Mouse (Mus musculus) heart, adult 11 months (tissue): ENCODE measurements at regions not wholly inside any gene's neighbourhood (a gene's known extent, or its start where the extent isn't known, plus 50 kb on each side); places are given as distances from the start of the nearest gene placed in this dataset.

Source experiments
- DNase-seq: peaks from one replicate; pipeline ENCODE4 v3.0.0; 2022

DNA sequence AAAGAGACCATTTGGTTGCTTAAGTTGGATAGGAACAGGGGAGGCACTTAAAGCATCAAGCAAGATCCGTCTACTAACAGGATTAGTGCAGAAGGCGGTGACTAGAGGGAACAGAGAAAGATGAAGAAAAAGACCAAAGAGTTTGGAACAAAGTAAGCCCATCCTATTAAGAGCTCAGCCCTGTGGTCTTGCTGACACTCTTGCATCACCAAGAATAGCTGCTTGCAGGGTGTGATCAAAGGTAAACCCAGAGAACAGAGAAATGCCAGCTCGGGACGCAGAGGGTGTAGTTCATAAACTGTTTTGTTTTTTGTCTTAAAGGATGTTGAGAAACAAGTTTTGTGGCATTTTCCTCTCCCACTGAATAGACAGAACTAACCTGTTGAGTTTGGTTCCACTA is 574.8 kb downstream of the Slc4a3 start:
- DNase-seq: no peak

DNA sequence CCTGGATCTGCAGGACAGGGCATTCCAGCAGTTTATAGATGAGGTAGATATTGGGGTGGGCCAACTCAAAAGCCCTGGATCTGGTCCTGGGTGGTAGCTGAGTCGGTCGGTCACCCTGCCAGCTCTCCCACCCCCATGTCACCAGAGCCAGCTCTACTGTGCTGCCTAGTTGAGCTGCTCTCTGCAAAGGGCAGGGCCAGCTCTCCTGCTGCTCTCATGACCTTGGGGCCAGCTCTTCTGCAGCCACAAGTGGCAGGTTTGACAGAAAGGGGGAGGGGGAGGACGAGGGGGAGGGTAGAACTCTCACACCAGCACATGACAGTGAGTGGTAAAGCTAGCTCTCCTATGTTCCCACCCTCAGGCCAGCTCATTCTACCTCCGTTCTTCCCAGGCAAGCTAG is 584.3 kb downstream of the Slc4a3 start:
- DNase-seq: no peak

DNA sequence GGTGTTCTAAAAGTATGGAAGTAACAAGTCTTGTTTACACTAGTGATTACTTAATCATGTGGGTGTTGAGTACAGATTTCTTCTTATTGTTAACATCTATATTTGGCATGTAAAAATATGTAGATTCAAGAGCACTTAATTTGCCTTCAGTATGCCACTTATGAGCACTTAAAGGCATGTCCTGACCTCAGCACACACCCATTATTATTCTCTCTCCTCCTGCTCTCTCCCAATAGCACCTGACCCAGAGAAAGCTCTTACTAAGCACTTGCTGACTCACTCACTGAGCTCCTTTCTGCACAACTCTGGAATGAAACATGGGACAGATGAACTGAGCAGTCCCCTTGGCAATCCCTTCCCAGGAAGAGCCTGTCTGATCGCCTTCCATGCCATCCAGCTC is 590.7 kb downstream of the Slc4a3 start:
- DNase-seq: no peak

DNA sequence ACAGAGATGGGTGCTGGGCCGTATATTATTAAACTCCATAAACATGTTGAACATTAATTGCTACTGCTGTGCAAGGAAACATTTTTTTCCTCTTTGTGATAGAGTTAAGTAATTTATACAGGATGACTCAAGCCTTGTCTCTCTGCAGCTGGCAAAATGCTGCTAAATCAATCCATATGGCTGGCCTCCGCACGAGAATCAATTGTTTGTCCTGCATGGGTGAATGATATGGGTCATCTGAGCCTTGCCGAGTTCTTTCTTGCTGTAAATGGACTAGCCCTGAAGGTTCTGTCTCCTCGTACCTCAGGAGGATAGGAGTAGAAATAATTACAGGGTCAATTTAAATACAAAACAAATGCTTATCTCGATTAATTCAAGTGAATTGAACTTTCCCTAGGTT is 591.6 kb downstream of the Slc4a3 start:
- no peak for DNase-seq

DNA sequence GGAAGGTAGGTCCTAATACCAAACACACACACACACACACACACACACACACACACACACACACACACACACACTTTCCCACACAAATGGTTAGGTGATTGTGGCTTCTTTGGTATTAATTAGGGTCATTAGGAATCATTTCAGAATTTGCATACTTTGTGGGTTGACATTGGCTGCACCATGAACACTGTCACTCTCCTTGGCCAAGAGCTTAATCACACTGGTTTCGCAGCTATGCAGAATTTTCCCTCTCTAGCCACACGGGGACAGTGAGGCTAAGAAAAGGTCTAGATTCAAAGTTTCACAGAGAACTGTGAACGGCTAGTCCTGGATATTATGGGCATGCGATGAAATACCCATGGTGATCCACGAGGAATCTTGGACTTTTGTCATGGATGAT is 597.5 kb downstream of the Slc4a3 start:
- no peak for DNase-seq

DNA sequence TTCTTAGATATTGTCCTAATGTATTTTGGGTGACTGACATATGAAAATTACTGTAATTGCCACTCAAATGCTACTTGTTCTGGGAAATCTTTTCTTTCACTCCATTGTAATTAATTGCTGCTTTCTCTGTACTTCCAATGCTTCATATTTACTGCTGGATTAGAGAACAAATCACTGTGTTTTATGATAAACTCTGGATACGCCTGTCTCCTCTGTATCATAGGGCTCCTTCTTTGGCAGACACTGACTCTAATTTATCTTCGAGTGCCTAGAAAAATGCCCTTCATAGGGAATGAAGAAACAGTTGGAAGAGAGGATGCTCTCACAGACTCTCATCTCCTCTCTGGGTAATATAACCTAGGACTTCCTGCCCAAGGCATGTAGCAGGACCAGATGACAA is 602.9 kb downstream of the Slc4a3 start:
- no peak for DNase-seq

DNA sequence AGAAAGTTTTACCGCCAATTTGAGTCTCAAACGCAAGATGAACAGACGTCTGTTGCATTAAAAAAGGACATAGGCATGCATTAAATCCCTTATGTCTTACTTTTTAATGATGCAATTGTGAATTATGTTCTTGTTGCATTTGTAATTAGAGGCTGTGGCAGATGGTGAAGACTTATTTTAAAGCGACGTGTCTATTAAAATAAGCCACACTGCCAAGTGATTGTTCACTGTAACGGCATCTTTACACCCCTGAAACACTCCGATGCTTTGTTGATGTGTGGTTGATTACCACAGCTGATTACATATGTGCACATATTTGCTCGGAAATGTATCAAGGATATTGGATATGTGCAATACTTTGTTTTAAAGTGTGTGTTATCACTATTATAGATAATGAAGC is 610.2 kb downstream of the Slc4a3 start:
- no peak for DNase-seq

DNA sequence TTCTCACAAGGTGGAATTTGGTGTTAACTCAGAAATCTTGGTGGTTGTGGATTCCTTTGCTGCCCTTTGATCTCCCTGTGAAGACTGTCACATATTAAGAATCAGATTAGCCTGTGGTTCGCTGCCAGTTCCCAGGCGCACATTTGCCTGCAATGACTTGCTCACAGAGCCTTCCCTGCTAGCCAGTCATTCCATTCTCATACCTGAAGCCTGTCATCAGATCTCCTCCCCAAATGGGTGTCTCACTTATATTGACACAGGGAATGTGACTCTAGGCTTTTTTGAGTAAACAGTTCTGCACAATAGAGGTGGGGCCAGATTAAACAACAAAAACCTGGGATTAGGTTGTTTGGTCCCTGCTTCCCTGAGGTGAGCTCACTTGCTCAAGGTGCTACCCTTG is 621.4 kb downstream of the Slc4a3 start:
- no peak for DNase-seq

DNA sequence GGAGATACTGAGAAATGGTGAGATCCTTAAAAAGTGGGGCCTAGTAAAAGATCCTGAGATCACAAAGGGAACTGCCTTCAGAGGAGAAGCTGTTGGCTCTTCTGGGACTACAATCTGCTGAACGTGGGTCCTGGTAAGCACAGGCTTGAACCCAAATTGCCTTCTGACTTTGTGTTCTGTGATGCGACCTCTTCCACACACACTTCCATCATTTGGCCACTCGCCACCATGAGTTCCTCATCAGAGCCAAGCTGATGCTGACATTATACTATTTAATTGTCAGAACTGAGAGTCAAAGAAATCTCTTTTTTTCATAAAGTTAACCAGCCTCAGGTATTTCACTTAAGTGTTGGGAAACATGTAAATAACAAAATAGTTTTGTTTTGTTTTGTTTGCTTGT is 635.1 kb downstream of the Slc4a3 start:
- DNase-seq: no peak

DNA sequence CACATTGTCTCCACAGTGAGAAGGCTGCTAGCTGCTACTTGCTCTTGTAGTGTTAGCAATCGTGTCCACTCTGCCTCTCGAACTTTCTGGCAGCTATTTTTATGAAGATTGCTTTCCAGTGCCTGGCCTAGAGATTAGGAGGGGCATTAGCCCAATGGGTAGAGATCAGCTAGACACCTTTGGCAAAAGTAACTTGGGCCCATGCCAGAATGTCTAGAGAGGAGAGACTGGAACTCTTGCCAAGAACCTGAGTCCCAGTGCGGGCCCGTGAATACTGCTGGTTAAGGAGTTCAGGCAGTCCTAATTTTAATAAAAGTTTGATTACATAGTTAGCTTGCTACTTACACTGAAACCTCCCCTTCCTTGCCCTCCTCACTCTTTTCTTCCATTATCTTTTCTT is 648.8 kb downstream of the Slc4a3 start:
- DNase-seq: peak; percentile 96

DNA sequence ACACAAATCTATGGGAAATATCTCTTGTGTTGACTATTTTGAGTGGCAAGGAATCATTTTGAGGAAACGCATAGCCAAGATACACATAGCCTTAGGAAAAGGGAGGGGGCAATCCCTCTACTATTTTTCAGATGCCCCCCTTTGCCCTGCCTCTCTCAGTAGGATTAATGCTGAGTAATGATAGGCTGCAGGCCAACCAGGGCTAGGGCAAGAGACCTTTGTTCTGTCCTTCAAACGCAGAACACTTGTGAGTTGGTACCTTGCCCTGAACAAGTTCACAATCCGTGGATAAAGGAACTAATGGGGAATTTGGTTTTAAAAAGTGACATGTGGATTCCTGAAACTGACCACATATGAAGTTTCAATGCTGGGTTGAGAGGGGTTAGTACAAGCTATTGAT is 651.6 kb downstream of the Slc4a3 start:
- DNase-seq: no peak

DNA sequence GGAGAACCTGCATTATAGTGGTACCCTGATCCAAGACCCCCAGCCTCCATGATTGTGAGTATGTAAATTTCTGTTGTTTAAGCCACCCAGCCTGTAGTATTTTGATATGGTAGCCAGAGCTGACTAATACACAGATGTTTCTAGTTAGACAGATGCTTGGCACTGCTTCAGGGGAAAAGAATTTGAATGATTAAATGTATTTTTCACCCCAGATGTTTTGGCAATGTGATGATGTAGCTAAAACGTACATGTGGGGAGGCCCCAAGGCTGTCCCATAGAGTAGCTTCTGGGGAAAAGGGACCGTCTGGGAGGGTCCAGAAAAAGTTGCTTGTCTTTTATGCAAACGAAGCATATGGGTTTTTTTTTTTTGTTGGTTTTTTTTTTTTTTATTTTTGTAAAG is 654.8 kb downstream of the Slc4a3 start:
- DNase-seq: no peak

DNA sequence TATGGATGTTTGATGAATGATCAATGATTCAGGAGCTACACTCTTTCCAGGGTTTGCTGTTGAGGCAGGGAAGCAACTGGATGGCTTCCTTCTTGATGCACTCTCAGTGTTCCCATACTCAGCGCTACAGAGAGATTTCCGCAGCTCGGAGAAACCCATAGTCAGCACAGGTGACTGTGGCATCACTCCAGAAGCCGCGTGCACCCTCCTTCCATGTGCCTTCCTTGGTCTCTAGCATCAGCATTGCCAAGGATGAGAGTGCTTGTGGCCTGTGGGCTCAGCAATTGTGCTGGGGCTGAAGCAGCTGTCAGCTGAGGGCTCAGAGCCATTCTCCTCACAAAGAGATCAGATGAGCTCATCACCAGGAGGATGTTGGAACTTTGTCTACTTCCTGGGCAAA is 666.4 kb downstream of the Slc4a3 start:
- DNase-seq: no peak

DNA sequence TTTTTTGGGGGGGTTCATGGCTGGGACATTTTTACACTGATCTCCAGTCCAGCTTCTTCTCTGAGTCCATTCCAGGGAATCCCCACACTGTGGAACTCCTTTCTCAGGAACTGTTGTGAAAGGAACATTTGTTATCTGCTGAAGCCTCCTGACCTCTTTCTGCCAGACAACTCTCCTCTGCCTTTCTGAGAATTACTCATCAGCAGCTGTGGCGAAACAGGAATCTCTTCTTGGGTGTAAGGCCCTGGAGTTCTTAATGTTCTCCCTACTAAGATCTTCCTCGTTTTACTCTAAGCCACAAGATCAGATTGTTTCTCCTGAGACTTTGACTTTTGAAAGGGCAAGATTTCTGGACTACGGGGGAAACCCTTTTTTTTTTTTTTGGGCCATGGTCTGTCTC is 698.7 kb downstream of the Slc4a3 start:
- DNase-seq: peak; percentile 92

DNA sequence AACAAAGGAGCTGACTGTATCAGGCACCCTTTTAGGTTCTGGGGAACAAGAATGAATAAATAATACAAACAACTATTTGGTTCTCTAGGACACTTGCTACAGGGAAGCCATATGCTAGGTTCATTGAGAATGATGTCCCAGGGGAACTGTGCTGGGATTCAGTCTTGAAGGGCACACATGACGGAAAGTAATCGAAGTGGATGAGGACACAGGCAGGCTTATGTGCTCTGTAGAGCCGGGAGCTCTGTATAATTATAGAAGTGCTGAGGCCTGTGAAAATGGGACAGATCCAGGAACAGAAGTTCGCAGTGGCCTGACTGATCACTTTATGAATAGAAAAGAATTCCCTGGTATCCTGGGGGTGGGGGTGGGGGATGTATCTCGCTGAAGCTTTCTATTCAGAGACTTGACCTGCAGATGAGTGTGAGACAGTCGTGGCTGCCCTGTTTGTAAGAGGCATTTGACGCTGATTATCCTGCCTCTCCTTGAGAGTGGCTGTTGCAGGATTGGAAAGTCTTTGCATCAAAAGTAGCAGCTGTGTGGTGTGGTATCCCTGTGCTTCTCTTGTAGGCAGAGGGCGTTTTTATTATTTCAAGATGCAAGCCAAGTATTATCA is 700.2 kb downstream of the Slc4a3 start:
- peak; percentile 76 for DNase-seq

DNA sequence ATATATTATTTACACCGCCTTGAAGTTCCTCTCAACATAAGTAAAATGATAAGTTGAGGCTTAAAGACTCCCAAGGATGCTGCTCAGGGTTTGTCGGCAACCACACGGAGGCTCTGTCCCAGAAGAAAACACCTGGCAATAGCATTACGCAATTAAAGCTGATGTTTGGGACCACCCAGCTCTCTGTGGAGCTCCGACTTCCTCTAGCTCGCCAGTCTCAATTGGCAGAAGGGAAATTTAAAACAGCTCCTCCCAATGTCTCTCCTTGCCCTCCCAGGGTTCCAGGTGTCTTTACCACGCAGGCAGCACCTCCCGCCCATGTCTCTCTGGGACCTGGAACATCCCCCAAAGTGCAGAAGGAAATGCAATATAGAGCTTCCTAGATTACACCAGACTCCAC is 701.1 kb downstream of the Slc4a3 start:
- DNase-seq: peak; percentile 61

DNA sequence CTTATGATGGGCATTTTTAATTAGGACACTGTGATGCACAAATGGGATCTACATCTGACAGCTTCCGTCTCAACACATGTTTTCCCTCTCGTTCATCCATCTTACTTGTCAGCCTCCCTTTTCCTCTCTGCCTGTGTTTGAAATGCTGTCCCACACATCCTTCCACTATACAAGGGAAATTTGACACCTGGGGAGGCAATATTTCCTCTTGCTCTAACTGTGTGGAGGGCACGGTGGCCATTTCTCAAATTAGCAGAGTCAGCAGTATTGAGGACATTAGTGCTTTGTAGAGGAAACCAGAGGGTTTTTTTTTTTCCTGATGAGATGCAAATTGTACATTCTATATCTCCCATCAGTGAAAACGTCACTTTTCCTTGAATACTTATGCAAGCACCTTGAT is 712.2 kb downstream of the Slc4a3 start:
- no peak for DNase-seq

DNA sequence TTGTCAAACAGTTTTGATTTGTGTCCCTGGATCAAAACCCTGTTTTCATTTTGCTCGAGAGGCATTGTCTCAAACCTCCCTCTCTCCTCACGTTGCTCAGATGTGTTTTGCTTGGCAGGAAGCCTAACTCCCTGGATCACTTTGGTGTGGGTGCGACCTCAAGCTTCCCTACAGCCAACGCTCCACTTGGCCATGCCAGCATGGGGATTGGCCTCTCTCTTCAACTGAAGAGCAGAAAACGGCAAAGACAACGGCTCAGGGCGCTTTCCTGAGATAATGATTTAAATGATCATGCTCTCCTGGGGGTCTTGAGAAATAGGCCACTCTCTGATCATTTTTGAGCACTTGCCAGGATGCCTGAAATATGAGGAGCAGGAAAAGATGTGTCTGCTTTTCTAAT is 730.1 kb downstream of the Slc4a3 start:
- DNase-seq: peak; percentile 95

DNA sequence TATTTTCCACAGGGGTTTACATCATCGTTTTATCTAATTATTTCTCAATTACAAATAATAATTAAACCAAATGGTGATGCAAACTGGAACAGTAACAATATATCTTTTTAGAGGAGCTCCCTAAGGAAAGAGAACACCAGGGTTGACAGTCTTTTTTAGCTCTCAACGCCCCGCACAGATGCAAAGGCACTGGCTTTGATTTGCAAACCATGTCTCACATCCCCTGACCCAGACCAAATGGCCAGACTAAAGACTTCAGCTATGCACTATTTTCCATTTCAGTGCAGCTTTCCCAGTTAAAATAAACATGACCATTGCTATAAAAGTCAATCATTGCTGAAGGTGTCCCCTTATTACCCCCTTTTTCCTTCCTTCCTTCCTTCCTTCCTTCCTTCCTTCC is 730.6 kb downstream of the Slc4a3 start:
- no peak for DNase-seq

DNA sequence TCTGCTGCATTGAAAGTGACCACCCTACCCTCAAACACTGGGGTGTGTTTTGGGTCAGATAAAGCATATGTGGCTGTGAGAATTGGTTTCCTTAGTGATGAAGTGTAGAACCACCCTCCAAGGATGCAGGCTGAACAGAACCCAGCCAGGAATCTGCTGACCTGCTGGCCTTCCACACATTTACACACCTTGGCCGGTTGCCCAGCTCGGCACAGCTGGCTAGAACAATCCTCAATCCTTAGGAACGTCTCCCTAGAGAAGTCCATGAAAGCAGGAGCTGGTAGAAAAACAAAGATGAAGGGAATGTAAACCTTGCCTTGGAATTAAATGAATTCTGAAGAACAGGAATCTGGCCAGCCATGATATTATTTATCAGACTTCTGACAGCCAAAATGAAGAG is 737.3 kb downstream of the Slc4a3 start:
- DNase-seq: no peak

DNA sequence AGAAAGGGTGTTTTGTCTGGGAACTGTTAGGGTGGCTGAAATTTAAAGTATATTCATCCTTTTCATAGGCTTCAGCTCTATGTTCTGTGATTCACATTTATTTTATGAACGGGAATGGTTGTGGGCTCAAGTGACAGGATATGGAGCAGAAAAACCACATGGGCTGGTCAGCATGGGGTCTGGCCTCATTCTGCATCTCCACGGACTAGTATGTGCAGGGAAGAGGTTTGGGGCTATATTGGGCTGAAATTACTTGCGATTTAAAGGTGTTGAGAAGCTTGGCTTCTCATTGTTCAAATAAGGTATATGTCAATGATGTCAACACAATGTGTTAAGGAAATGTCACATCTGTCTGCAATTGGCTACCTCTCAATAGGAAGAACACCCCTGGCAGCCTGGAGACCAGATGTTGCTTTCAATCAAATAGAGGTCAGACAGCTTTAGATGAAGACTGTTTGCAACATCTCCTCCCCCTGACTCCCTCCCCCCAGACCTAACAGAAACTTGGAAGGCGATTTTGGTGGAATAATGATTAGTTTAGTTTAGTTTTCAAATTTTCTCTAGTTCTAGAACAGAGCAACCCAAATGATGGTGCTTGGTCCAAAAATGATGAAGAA is 777.0 kb downstream of the Slc4a3 start:
- DNase-seq: no peak

DNA sequence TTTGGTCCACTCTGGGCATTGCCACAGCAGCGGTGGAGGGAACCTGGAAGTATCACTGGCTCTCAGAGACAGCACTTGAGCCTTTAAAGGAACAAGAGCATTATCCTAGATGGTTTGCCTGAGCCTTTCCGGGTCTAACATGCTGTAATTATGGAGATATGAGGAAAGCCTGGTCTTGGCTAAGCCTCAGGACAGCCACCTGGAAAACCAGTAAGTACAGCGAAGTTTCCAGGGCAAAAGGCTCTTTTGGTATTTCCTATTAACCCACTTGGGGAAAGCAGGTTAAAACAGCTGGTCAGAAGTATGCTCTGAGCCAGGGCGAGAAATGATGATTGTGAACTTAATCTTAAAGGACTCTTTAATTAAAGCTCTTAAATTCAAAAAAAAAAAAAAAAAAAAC is 777.5 kb downstream of the Slc4a3 start:
- DNase-seq: no peak

DNA sequence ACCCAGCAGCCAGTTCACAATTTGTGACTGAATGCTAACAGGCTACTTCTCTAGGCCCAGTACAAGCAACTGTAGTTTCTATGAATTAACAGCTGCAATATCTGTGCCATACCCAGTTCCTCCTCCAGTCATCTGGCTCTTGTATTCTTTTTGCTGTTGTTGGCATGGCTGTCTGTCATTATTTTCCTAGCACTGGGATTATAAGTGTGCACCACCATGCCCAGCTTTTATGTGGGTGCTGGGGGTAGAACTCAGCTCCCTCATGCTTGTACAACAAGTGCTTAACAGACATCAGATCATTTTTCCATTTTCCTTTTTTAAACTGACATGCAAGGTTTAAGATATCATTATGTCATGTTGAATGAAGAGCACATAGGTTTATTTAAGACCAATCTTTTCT is 789.9 kb downstream of the Slc4a3 start:
- DNase-seq: no peak

DNA sequence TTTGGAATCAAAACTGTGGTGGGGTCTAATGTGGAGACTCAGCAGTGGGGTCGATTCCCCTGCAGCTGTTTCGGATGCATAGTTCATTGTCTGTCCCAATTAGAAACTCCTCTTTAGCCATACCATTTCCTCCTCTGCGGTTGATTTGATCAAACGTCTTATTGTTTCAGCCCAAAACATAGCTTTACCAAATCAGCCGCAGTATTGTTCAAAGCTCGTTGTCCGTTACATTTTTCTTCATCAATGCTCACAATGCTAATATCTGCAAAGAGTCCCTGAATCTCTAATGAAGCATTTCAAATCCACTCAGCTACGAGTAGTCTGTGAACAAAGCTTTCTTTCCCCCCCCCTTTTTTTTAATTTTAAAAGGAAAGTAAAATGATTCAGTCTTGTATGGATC is 816.0 kb downstream of the Slc4a3 start:
- DNase-seq: no peak

DNA sequence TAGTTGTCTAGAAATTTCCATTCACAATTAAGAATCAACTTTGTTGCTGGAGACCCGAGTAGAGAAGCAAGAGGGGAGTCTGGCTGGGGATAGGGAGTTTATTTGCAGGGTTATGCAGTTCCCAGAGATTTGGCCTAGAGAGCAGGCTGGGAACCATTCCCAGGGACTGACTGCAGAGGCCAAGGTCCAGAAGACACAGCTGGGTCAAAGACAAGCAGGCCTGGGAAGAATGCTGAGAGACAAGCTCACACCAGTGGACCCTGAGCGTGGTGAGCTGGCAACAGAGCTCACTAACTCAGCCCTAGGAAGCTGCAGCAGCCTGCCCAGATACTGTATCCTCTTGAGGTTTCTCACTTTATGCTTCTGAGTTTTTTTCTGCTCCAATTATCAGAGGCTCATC is 827.9 kb downstream of the Slc4a3 start:
- peak; percentile 97 for DNase-seq

DNA sequence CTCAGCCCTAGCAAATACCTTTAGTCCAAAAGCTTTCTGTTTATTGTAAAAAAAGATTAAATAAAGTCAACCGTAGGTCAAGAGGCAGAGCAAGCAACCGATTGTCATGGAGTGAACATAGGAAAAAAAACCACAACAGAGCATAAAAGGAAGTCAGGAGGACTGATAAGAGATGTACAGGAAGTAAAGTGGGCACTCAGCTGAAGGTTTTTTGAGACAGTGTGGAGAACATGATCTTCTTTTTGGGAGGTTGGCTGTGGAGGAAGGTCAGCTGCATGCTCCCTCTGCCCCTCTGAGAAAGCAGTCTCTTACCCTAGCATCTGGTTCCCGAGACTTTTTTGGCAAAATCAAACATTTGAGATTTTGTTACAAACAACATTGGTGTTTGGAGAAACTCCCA is 832.1 kb downstream of the Slc4a3 start:
- DNase-seq: no peak
